In the genomic region with DNA sequence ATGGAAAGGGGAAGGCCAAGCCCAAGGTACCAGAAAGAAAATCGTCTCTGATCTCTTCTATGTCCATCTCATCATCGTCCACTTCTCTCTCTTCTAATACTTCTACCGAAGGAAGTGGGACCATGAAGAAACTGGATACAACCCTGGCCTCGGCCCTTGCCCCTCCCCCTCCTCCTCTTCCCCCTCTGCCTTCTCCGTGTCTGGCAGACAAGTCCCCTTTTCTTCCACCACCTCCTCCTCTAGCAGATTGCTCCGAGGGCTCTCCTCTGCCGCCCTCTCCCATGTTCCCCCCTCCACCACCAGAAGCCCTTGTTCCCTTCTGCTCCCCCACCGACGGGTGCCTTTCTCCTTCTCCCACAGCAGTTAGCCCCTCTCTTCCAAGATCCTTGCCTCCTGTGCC, we compare ENCODE assay signal across 9 mouse cellular contexts. TPM values are rescaled to one million over a fixed set of nuclear protein-coding genes. Genes with fewer than 3 reads are reported as not detected.
A peak's percentile ranks its signal among the peaks of the same experiment; 100 is the strongest.
DNase-seq lines count a peak whose midpoint lies in the region; ATAC-seq lines count a peak whose summit lies in the region.
"Had no signal": no experiment of that assay in that cellular context is flagged by ENCODE, and none has a peak within 500 bp of the region (broad histone marks: within the 10 kb centered on the region; RNA-seq: fewer than 3 reads in every experiment).

No protein-coding gene starts in this region.

- DNase-seq in heart, postnatal 10 days: no peak
- DNase-seq in right cerebral cortex, postnatal 4 days: peak; percentile 19
- DNase-seq in right cerebral cortex, adult 18-20 months: no peak
- no peak for DNase-seq in hindbrain, embryonic 14.5 days (ENCODE audit: low spot score)
- no peak for DNase-seq in adrenal gland, postnatal 36 days
- DNase-seq in thymus, adult 18-20 months: no peak
- DNase-seq: lung, postnatal 14 days had no signal

- intact Hi-C loops in heart, postnatal 10 days (cut with DNase I): loop anchor here (5.0 kb wide), 1 partner anchor 203 kb away; no protein-coding TSS in a partner anchor

- H3K9me3 ChIP-seq in heart, embryonic 13.5 days: no peaks in the 10 kb centered on the region
- no peaks in the 10 kb centered on the region for H3K9me3 ChIP-seq in hindbrain, embryonic 14.5 days (ENCODE audit: control insufficient read depth, low read length)
- H3K9me3 ChIP-seq: embryonic facial prominence, embryonic 15.5 days had no signal

- no peak overlapping the region for H3K4me3 ChIP-seq in heart, embryonic 13.5 days
- no peak overlapping the region for H3K4me3 ChIP-seq in hindbrain, embryonic 14.5 days (replicated peaks; ENCODE audit: low read length)
- H3K4me3 ChIP-seq: embryonic facial prominence, embryonic 15.5 days had no signal

- WGBS in heart, embryonic 13.5 days: 54% methylated on average over 9 of the region's 9 CpGs
- WGBS in hindbrain, embryonic 14.5 days: 50% methylated on average over 9 of the region's 9 CpGs

- H3K36me3 ChIP-seq in heart, embryonic 13.5 days: peaks cover 54% of the 10 kb centered on the region
- H3K36me3 ChIP-seq in hindbrain, embryonic 14.5 days (replicated peaks; ENCODE audit: control insufficient read depth, insufficient read depth): peaks cover 37% of the 10 kb centered on the region

- peaks cover 33% of the 10 kb centered on the region for H3K4me1 ChIP-seq in heart, embryonic 13.5 days
- peaks cover 3% of the 10 kb centered on the region; the same call in 1 of the 2 replicates for H3K4me1 ChIP-seq in hindbrain, embryonic 14.5 days (replicated peaks; ENCODE audit: control insufficient read depth, insufficient read depth, low read length)

- no peaks in the 10 kb centered on the region for H3K27me3 ChIP-seq in heart, embryonic 13.5 days (replicated peaks)
- no peaks in the 10 kb centered on the region for H3K27me3 ChIP-seq in hindbrain, embryonic 14.5 days (ENCODE audit: control insufficient read depth, insufficient read depth, low read length)
- H3K27me3 ChIP-seq: embryonic facial prominence, embryonic 15.5 days had no signal

- peak overlapping the region; percentile 17; the same call in 1 of the 2 replicates for H3K9ac ChIP-seq in heart, embryonic 13.5 days
- no peak overlapping the region for H3K9ac ChIP-seq in hindbrain, embryonic 14.5 days
- H3K9ac ChIP-seq: embryonic facial prominence, embryonic 15.5 days had no signal

- no peak overlapping the region for H3K4me2 ChIP-seq in heart, embryonic 13.5 days
- H3K4me2 ChIP-seq in hindbrain, embryonic 14.5 days (replicated peaks): no peak overlapping the region
- H3K4me2 ChIP-seq: embryonic facial prominence, embryonic 15.5 days had no signal

- no peak overlapping the region for H3K27ac ChIP-seq in heart, embryonic 13.5 days (replicated peaks)
- H3K27ac ChIP-seq in hindbrain, embryonic 14.5 days: 0 out of 2 replicates have a peak overlapping the region, but pooled peaks have one; percentile 34
- H3K27ac ChIP-seq: embryonic facial prominence, embryonic 15.5 days had no signal

- ATAC-seq in heart, embryonic 13.5 days (ENCODE audit: extremely low read depth, insufficient number of reproducible peaks, low FRiP score, low TSS enrichment): no peak
- ATAC-seq in hindbrain, embryonic 14.5 days (ENCODE audit: low FRiP score): no peak

RNA-seq across cellular contexts. Expression of gene Hebp2, which starts 20.1 kb away (rescaled TPM):
- 13.5 and 16.2 TPM in 2 replicates for polyA plus RNA-seq in heart, embryonic 13.5 days (2015; fragmentation: Nextera tagmentation; extraction: Ambion mirVana)
- 1 to 10 TPM; 3.3 to 3.9 TPM for total RNA-seq in heart, postnatal 10 days (2021)
- 13.5 and 14.2 TPM in 2 replicates for polyA plus RNA-seq in hindbrain, embryonic 14.5 days (2014; fragmentation: Nextera tagmentation; extraction: Ambion mirVana)
- 1 to 10 TPM; 3.6 to 4.5 TPM for total RNA-seq in adrenal gland, postnatal 36 days (2021)
